Mouse (Mus musculus) forelimb bud, embryonic 11.5 days (tissue): Measurements from ENCODE around the gene Tbc1d15.
A peak's percentile ranks its signal among the peaks of the same experiment; 100 is the strongest.

Experiments used
- DNase-seq: peaks from one replicate; pipeline ENCODE4 v3.0.0-alpha.2; 2012; ENCODE audit warnings: low read depth, low spot score

Gene Tbc1d15

GRCm38 (mm10) chr10:115251088-115251934 is at the start of gene Tbc1d15:
Tbc1d15 (minus strand) TSS chr10:115251467.
- DNase-seq: peak; percentile 98

GRCm38 (mm10) chr10:115298683-115299082 is 47.4 kb upstream of the Tbc1d15 start:
- DNase-seq: no peak

GRCm38 (mm10) chr10:115297582-115297981 is 46.3 kb upstream of the Tbc1d15 start:
- no peak for DNase-seq

- DNase-seq: no peak
Measured at GRCm38 (mm10) chr10:115296401-115296935, 45.2 kb upstream of the Tbc1d15 start.

GRCm38 (mm10) chr10:115295162-115295561 is 43.9 kb upstream of the Tbc1d15 start:
- DNase-seq: no peak

GRCm38 (mm10) chr10:115294715-115295114 is 43.4 kb upstream of the Tbc1d15 start:
- no peak for DNase-seq

GRCm38 (mm10) chr10:115293946-115294345 is 42.7 kb upstream of the Tbc1d15 start:
- no peak for DNase-seq

GRCm38 (mm10) chr10:115290671-115291070 is 39.4 kb upstream of the Tbc1d15 start:
- DNase-seq: no peak

GRCm38 (mm10) chr10:115288856-115289255 is 37.6 kb upstream of the Tbc1d15 start:
- DNase-seq: no peak

- DNase-seq: no peak
Measured at GRCm38 (mm10) chr10:115284170-115284569, 32.9 kb upstream of the Tbc1d15 start.

- no peak for DNase-seq
Measured at GRCm38 (mm10) chr10:115281381-115281780, 30.1 kb upstream of the Tbc1d15 start.

- no peak for DNase-seq
Measured at GRCm38 (mm10) chr10:115271649-115272048, 20.4 kb upstream of the Tbc1d15 start.

- no peak for DNase-seq
Measured at GRCm38 (mm10) chr10:115270612-115271390, 19.5 kb upstream of the Tbc1d15 start.

- DNase-seq: no peak
Measured at GRCm38 (mm10) chr10:115262926-115263562, 11.8 kb upstream of the Tbc1d15 start.

GRCm38 (mm10) chr10:115262261-115262660 is 11.0 kb upstream of the Tbc1d15 start:
- no peak for DNase-seq

GRCm38 (mm10) chr10:115261428-115261827 is 10.2 kb upstream of the Tbc1d15 start:
- no peak for DNase-seq

GRCm38 (mm10) chr10:115256162-115256561 is 4.9 kb upstream of the Tbc1d15 start:
- DNase-seq: no peak

- DNase-seq: no peak
Measured at GRCm38 (mm10) chr10:115253521-115253920, 2.3 kb upstream of the Tbc1d15 start.

- peak; percentile 53 for DNase-seq
Measured at GRCm38 (mm10) chr10:115252321-115252757, 1.1 kb upstream of the Tbc1d15 start.

GRCm38 (mm10) chr10:115250235-115251087 is 806 bp downstream of the Tbc1d15 start:
- DNase-seq: no peak

- no peak for DNase-seq
Measured at GRCm38 (mm10) chr10:115248041-115248440, 3.2 kb downstream of the Tbc1d15 start.
